Mouse (Mus musculus) ES-E14 (cell line): ENCODE results near the gene Tnfrsf25.

Source experiments
- CHD2 ChIP-seq: IDR thresholded peaks from 2 replicates; pipeline ENCODE4 v1.6.1; 2014; ENCODE audit warnings: mild to moderate bottlenecking, low read depth, low read length, inconsistent platforms
- HCFC1 ChIP-seq: IDR thresholded peaks from 2 replicates; pipeline ENCODE4 v1.6.1; 2012; ENCODE audit warnings: low read length, inconsistent platforms, borderline replicate concordance; ENCODE audit not compliant: insufficient read depth
- MAFK ChIP-seq: IDR thresholded peaks from 2 replicates; pipeline ENCODE4 v1.6.1; 2014; ENCODE audit warnings: mild to moderate bottlenecking, low read depth, low read length, inconsistent platforms; ENCODE audit not compliant: insufficient read depth
- ZC3H11A ChIP-seq: IDR thresholded peaks from 2 replicates; pipeline ENCODE4 v1.6.1; 2012; ENCODE audit warnings: low read depth, mild to moderate bottlenecking, inconsistent platforms, low read length, borderline replicate concordance

GRCm38 (mm10) chr4:152128784-152129183, 13.1 kb downstream of the Tnfrsf25 start:
- TF ChIP-seq HCFC1 (no peak), ZC3H11A (no peak), MAFK (no peak), CHD2 (no peak)
